Mouse (Mus musculus) urinary bladder, adult 18-20 months (tissue): ENCODE results near the gene Timp3.

ENCODE experiments used
- DNase-seq, 2 experiments: peaks; one replicate each; pipeline ENCODE4 v3.0.0; 2022; ENCODE audit warnings: low spot score in 2 of 2, mixed read lengths in 2 of 2

The Timp3 gene

DNA sequence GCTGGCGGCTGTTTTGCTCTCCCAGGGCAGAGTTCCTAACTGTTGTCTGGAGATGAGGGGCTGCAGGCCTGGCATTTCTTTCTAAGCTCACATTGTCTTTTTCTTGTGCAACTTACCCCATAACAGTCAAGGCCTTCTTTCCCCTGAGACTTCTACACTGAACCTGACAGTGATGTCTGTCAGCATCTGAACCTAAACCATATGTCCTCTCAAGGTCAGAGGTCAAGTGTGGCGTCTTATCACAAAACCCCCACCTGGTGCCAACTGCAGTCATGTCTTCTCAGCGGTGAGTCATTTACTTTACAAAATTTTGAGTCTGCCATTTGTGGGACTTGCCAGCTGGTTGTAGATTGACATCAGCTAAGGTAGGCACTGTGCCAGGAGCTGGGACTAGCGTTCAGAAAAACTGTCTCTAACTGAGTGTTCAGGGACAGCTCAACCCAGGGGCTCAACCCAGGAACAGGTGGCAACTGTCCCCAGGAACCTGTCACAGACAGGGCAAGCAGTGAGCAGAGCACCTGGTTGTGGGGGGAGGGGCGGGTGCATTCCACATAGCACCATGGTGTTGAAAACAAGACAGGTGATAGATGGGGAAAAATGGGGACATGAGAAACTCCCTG, 87.8 kb downstream of the Timp3 start:
- DNase-seq: no peak

DNA sequence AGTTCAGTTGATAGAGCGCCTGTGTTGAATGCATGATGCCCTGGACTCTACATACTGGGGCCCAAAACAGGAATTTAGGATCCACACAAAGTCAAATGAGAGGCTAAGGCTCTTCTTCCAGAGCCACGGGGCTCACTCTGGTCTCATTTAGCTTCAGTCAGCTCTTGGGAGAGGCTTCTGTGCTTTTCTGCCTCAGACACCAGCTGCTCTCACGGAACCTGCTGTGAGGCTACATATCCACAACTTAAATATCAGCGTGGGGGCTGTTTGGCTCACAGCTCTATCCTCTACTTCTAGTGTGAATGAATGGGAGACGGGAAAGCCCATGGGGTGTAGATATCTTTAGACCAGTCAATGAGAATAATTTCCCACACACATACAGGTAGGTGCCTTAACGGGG, 88.6 kb downstream of the Timp3 start:
- DNase-seq: no peak

DNA sequence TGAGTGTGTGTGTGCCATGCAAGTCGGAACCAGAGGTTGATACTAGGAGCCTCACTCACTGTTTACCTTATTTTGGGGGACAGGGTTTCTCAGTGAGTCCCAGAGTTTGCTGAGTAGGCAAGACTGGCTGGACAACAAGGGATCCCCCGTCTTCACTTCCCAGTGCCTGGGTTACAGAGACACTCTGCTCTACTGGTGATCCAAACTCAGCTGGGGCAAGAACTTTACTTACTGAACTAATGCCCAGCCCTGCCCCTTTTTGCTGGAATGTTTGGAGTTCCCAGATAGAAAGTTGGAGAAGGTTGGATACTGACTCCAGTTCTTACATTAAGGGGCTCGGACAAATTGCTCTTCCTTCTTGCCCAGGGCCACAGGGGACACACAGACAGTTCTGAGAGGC, 89.2 kb downstream of the Timp3 start:
- DNase-seq: no peak

DNA sequence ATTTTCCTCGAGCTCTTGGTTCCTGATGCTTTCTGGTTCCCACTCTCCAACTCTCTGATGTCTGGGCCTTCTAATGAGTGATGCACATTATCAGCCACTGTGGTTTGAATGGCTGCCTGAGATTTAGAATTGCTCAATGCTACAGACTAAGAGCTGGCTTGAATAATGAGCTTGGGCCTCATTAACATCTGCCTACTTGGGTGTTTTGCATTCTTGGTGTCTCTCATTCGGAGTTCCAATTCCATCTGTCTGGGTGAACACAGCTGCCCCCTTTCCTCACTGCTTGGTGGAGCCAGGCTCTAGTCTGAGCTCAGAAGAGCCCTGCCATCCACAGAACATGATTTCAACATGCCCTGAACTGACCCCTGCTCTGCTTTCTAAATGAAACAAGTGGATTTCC, 89.7 kb downstream of the Timp3 start:
- no peak for DNase-seq

DNA sequence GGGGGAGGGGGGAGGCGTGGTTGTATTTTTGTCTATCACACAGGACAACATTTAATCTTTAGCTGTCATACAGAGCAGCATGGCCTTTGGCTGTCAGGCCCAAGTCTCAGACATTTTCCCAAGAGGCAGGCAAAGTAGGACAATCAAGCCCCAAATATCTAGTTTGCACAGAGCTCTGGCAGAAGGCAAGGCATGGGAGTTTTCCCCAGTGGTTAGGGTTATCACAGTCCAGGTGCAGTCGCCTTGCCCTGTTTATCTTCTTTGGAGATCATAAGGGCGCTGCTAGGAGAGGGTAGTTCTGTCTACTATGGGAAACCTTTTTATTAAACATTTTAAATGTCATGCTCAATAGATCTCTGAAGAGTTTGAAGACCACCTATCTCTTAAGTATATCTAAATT, 92.2 kb downstream of the Timp3 start:
- no peak for DNase-seq

DNA sequence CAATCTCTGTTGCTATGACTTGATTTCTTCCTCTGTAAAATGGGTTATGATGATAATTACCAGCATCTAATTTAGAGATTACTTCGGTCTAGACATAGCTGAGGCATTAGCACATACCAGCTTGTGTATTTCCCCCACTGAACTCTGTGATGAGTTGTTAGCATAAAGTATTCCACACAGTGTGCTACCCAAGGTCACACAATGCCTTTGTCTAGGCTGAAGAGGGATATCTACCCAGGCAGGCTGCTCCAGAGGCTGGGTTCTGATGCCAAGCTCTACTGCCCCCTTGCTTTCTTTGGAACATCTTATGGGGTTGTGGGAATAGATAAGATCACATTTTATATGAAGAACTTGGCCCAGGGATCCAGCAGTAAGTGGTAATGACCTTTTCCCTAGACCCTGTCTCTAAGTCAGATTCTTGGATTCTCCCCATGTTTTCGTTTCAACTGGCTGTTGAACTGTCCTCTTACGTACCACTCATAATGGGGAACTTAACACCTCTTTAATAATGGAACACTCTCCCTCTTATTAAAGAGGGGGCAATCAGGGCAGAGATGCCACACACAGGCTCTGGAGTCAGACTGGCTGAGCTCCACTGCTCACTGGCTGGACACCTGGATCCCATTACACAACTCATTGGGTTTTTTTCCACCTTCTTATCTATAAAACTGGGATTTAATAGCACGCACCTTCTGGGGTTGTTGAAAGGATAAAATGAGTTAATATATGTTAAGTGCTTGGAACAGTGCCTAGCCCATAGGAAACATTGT, 97.6 kb downstream of the Timp3 start:
- no peak for DNase-seq

DNA sequence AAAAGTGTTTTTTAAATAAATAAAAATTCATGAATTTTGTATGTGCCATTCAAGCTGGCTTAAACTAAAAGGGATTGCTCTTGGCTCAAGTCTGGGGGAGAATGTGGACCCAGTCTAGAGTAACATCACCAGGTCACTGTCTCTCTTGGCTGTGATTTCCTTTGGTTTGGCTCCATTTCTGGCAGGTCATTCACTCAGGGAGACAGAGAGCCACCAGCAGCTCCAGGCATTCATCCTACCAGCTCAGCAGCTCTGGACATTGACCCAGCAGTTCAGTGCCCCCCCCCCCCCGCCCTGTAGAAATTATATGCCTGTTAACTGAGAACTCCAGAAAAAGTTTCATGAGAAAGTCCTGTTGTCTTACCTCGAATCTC, 98.2 kb downstream of the Timp3 start:
- DNase-seq: no peak
